Mouse (Mus musculus) intestine, postnatal 0 days (tissue): ENCODE data around the gene Prss43. TPM values are rescaled to one million over a fixed set of nuclear protein-coding genes. Genes with fewer than 3 reads are reported as not detected.

Experiments
- ATAC-seq: fragments of 200-750 bp; cut with Nextera tagmentation; 2 replicates; pipeline ENCODE4 v1.8.0; 2017; ENCODE audit warnings: mild to moderate bottlenecking, moderate TSS enrichment, moderate library complexity
- H3K27ac ChIP-seq: fragments of 300-500 bp; sonication (generic); 2 replicates; pipeline ENCODE4 v1.5.1; 2014; ENCODE audit warnings: mild to moderate bottlenecking, low read depth, low read length, moderate library complexity
- H3K27me3 ChIP-seq: fragments of 300-500 bp; sonication (generic); replicated peaks from 2 replicates; pipeline ENCODE4 v1.6.1; 2014; ENCODE audit warnings: low read length, mixed read lengths; ENCODE audit not compliant: control insufficient read depth, insufficient read depth
- H3K36me3 ChIP-seq: fragments of 300-500 bp; sonication (generic); 2 replicates; pipeline ENCODE4 v1.6.1; 2014; ENCODE audit warnings: mild to moderate bottlenecking, moderate library complexity; ENCODE audit not compliant: control insufficient read depth, insufficient read depth
- H3K4me1 ChIP-seq: fragments of 300-500 bp; sonication (generic); replicated peaks from 2 replicates; pipeline ENCODE4 v1.6.1; 2014; ENCODE audit warnings: antibody characterized with exemption, low read length, mixed read lengths; ENCODE audit not compliant: control insufficient read depth, insufficient read depth
- H3K4me2 ChIP-seq: fragments of 300-500 bp; sonication (generic); replicated peaks from 2 replicates; pipeline ENCODE4 v1.6.1; 2014; ENCODE audit warnings: low read depth, mild to moderate bottlenecking, moderate library complexity
- H3K4me3 ChIP-seq: fragments of 300-500 bp; sonication (generic); 2 replicates; pipeline ENCODE4 v1.5.1; 2014; ENCODE audit warnings: low read depth, low read length
- H3K9ac ChIP-seq: fragments of 300-500 bp; sonication (generic); 2 replicates; pipeline ENCODE4 v1.6.1; 2014; ENCODE audit warnings: mild to moderate bottlenecking, low read depth, low read length
- H3K9me3 ChIP-seq: fragments of 300-500 bp; sonication (generic); 2 replicates; pipeline ENCODE4 v1.6.1; 2016; ENCODE audit warnings: mixed run types; ENCODE audit not compliant: control insufficient read depth
- CTCF ChIP-seq: sonication (generic); IDR thresholded peaks from 2 replicates; pipeline ENCODE4 v1.5.1; 2016; ENCODE audit warnings: low read depth, mild to moderate bottlenecking, control low read depth, antibody characterized with exemption, moderate library complexity
- WGBS: fragments of 180-500 bp; shearing (Covaris S2); extraction: QIAGEN DNeasy Blood & Tissue Kit; methylation state at CpG from one replicate; pipeline ENCODE4 v1.1.7; 2014; 5-methylcytosine and 5-hydroxymethylcytosine counted together
- polyA plus RNA-seq: library from polyadenylated mRNA; unstranded; fragments of >200 nt; fragmentation: Nextera tagmentation; extraction: Ambion mirVana; gene quantifications from 2 replicates; pipeline ENCODE4 v1.2.1, GENCODE M21; 2015

The Prss43 gene
- polyA plus RNA-seq, 1 experiment from 2014 or later = not detected

DNA sequence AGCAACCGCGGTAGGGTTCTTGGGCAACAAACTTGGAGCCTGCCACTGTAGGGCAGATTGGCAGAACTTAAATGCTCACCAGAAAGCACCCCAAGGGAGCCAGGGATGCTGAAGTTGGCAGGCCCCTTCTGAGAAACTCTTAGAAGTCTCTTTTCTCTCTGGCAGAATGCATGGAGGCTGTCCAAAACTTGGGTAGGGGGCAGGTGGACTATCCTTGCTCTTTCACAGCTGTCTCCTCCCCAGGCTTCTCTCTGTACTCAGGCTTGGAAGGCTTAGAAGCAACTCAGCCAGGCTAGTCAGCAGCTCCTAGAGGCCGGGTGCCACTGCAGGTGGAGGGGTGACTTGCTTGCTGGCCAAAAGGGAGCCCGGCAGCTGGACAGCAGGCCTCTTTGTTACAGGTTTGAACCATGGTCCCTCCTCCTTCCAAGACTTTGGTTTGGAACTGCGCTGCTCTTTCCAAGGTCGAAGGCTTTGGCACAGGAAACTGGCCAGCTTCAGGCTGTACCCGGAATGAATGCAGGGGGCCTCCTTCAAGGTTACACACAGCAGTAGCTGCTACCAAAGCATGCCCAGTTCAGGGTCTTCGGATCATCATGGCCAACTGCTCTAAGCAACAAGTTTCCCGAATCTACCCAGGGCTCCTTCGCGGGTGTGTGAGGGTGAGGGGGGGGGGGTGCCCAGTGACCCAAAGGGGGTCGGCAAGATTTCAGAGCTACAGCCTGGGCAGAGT lies 52.9 kb downstream of the Prss43 start, which contains the start of gene Als2cl:
Als2cl (plus strand) TSS at position 680 of the 730 bp plus-strand sequence.
- Histone ChIP-seq H3K9me3 (no peaks in the 10 kb centered on the region), H3K4me1 (peaks cover 12% of the 10 kb centered on the region), H3K9ac (peak within 1 kb of the TSS; percentile 60), H3K4me3 (peak within 1 kb of the TSS; percentile 49), H3K36me3 (no peaks in the 10 kb centered on the region; the same call in 1 of the 2 replicates), H3K27ac (peak within 1 kb of the TSS; percentile 88), H3K4me2 (peak within 1 kb of the TSS; percentile 75), H3K27me3 (no peaks in the 10 kb centered on the region)
- WGBS = 18% methylated on average over 12 of the region's 12 CpGs
- ATAC-seq = no peak
- no peak for TF ChIP-seq CTCF

DNA sequence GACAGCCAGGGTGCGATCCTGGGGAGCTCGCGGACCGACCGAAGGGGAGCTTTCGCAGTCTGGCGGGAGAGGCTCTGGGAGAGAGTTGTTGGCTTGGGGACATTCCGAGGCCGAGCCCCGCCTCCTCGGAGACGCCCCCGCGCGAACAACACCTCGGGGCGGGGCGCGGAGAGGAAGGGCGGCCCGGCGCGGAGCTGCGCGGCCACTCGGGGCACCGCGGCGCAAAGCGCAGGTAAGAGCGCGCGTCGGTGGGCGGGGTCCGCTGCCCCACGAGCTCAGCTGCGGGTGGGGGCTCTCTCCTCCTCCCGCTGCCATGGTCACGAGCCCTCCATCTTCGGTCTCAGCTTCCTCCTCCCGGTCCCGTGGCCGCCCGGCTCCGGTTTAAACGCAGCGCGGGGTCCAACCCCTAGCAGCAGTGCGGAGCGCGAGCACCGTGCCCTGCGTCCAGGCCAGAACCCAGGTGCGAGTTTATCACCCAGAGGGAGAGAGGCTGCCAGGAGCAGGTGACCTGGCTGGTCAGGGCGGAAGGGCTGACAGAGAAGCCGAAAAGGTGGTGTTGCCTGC lies 53.6 kb downstream of the Prss43 start, which contains the start of gene Tmie:
Tmie (minus strand) TSS at position 116 of the 564 bp plus-strand sequence.
- Histone ChIP-seq H3K4me1 (peaks cover 5% of the 10 kb centered on the region), H3K9ac (peak within 1 kb of the TSS; percentile 60), H3K4me2 (peak within 1 kb of the TSS; percentile 75), H3K27ac (peak within 1 kb of the TSS; percentile 88), H3K27me3 (no peaks in the 10 kb centered on the region), H3K4me3 (peak within 1 kb of the TSS; percentile 49), H3K36me3 (peaks cover 7% of the 10 kb centered on the region; the same call in 1 of the 2 replicates), H3K9me3 (no peaks in the 10 kb centered on the region)
- ATAC-seq = peak; percentile 77
- under 1% methylated on average over 43 of the region's 57 CpGs for WGBS
- TF ChIP-seq CTCF = peak; percentile 30

DNA sequence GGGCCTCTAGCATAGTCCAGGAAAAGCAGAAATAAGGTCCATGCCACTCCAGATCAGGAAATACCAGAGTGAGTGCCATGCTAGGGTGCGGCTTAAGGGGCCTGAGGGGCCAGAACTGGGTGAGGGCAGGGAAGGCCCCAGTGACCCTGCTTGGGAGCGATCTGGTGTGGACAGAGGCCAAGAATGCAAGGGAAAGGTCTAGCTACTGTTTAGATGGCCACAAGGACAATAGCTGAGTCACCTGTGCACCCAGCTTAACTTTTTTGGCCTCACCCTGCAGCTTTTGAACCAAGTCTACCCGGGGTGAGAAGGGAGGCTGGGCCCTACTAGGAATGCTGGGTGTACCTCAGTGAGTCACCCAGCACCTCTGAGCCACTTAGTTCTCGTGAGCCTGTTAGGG lies 54.3 kb downstream of the Prss43 start:
- H3K4me2 ChIP-seq = peak overlapping the region; percentile 75
- peak overlapping the region; percentile 60; the same call in 1 of the 2 replicates for H3K9ac ChIP-seq
- no peaks in the 10 kb centered on the region for H3K9me3 ChIP-seq
- peaks cover 5% of the 10 kb centered on the region for H3K4me1 ChIP-seq
- ATAC-seq = peak; percentile 43
- WGBS = 31% methylated on average over 4 of the region's 4 CpGs
- TF ChIP-seq CTCF = no peak
- peaks cover 11% of the 10 kb centered on the region; the same call in 1 of the 2 replicates for H3K36me3 ChIP-seq
- H3K27ac ChIP-seq = peak overlapping the region; percentile 88
- peak overlapping the region; percentile 49 for H3K4me3 ChIP-seq
- H3K27me3 ChIP-seq = no peaks in the 10 kb centered on the region

Other genes with a start within 250 kb of the Prss43 start
- gene Nradd, start 202.2 kb upstream of the Prss43 start, polyA plus RNA-seq = 39.4 and 41.8 TPM in 2 replicates
- 1.0 and 1.3 TPM in 2 replicates for gene Nbeal2, start 172.5 kb upstream of the Prss43 start, polyA plus RNA-seq
- 122 and 124 TPM in 2 replicates for gene Ccdc12, start 170.2 kb upstream of the Prss43 start, polyA plus RNA-seq
- gene Myl3, start 84.8 kb upstream of the Prss43 start, polyA plus RNA-seq = 0.16 TPM in 1 of 2 replicates, not detected in the other
- 8.9 and 9.1 TPM in 2 replicates for gene Pth1r, start 79.5 kb upstream of the Prss43 start, polyA plus RNA-seq
- gene Prss42, start 28.5 kb upstream of the Prss43 start, polyA plus RNA-seq = not detected in 2 replicates
- gene Prss44, start 12.7 kb upstream of the Prss43 start, polyA plus RNA-seq = not detected in 2 replicates
- not detected in 2 replicates for gene Prss45, start 7.9 kb downstream of the Prss43 start, polyA plus RNA-seq
- gene Prss46, start 17.8 kb downstream of the Prss43 start, polyA plus RNA-seq = not detected in 2 replicates
- gene Prss50, start 31.3 kb downstream of the Prss43 start, polyA plus RNA-seq = 0.31 and 0.35 TPM in 2 replicates
- gene Als2cl, start 53.2 kb downstream of the Prss43 start, polyA plus RNA-seq = 7.6 and 8.3 TPM in 2 replicates
- gene Tmie, start 53.4 kb downstream of the Prss43 start, polyA plus RNA-seq = 10.0 and 11.2 TPM in 2 replicates
- gene Fam240a, start 90.2 kb downstream of the Prss43 start, polyA plus RNA-seq = not detected in 2 replicates
- 0.08 TPM in 1 of 2 replicates, not detected in the other for gene Tdgf1, start 119.5 kb downstream of the Prss43 start, polyA plus RNA-seq
- 0.23 and 0.46 TPM in 2 replicates for gene Lrrc2, start 124.9 kb downstream of the Prss43 start, polyA plus RNA-seq
- 0.10 and 0.17 TPM in 2 replicates for gene Rtp3, start 163.9 kb downstream of the Prss43 start, polyA plus RNA-seq
- 8.3 and 14.1 TPM in 2 replicates for gene Ltf, start 192.6 kb downstream of the Prss43 start, polyA plus RNA-seq
- 2.7 and 3.8 TPM in 2 replicates for gene Ccrl2, start 230.8 kb downstream of the Prss43 start, polyA plus RNA-seq